Comparison of ENCODE assay signal across 13 mouse cellular contexts in the genomic region with DNA sequence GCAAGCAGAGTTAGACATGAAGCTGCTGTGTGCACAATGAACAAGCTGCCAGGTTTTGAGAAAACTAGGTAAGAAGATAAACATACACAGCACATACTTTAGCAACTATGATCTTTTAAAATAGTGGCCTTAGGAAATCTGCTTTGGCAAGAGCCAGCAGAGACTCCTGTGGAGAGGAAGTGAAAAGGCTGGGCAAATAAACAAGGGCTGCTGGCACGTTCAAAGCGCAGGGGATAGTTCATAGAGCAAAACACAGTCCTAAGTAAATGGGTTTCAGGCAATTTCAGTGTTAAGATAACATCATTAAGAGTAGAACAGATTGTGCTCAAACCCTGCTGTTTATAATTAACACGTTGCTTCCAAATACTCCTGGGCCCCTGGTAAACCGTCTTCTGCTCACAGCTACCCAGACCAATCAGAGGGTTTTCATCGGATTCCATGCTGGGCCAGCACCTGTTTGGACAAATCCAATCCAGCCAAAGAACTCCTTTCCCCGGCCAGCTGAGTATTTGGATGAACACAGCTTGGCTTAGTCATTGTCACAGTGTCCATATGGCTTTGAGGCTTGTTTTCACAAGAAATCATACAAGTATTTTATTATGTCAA.
DNase-seq lines count a peak whose midpoint lies in the region; ATAC-seq and TF ChIP-seq lines count a peak whose summit lies in the region.
"Had no signal": no experiment of that assay in that cellular context is flagged by ENCODE, and none has a peak within 500 bp of the region (broad histone marks: within the 10 kb centered on the region; RNA-seq: fewer than 3 reads in every experiment).

No protein-coding gene starts in this region.

- no peaks in the 10 kb centered on the region for H3K27me3 ChIP-seq in hindbrain, embryonic 14.5 days (ENCODE audit: control insufficient read depth, insufficient read depth, low read length)
- no peaks in the 10 kb centered on the region for H3K27me3 ChIP-seq in hindbrain, embryonic 12.5 days
- H3K27me3 ChIP-seq in forebrain, postnatal 0 days (ENCODE audit: insufficient read depth, low read length): no peaks in the 10 kb centered on the region
- H3K27me3 ChIP-seq: neural tube, embryonic 12.5 days had no signal

- intact Hi-C loops in heart, postnatal 10 days (cut with DNase I): no loop called here

- no peaks in the 10 kb centered on the region for H3K4me1 ChIP-seq in hindbrain, embryonic 14.5 days (replicated peaks; ENCODE audit: control insufficient read depth, insufficient read depth, low read length)
- no peaks in the 10 kb centered on the region for H3K4me1 ChIP-seq in hindbrain, embryonic 12.5 days
- H3K4me1 ChIP-seq in forebrain, postnatal 0 days (ENCODE audit: insufficient read depth): no peaks in the 10 kb centered on the region
- H3K4me1 ChIP-seq: heart, embryonic 10.5 days; neural tube, embryonic 12.5 days had no signal

- H3K4me2 ChIP-seq in hindbrain, embryonic 14.5 days (replicated peaks): no peak overlapping the region
- no peak overlapping the region for H3K4me2 ChIP-seq in hindbrain, embryonic 12.5 days (replicated peaks)
- H3K4me2 ChIP-seq in forebrain, postnatal 0 days (ENCODE audit: low read depth): no peak overlapping the region
- H3K4me2 ChIP-seq: lung, embryonic 14.5 days; neural tube, embryonic 12.5 days had no signal

- H3K36me3 ChIP-seq in hindbrain, embryonic 14.5 days (replicated peaks; ENCODE audit: control insufficient read depth, insufficient read depth): no peaks in the 10 kb centered on the region; the same call in 1 of the 2 replicates
- H3K36me3 ChIP-seq in hindbrain, embryonic 12.5 days: peaks cover 9% of the 10 kb centered on the region; the same call in 1 of the 2 replicates
- H3K36me3 ChIP-seq in forebrain, postnatal 0 days (ENCODE audit: insufficient read depth): no peaks in the 10 kb centered on the region

- no peak for TF ChIP-seq CTCF in brain, embryonic 14.5 days (IDR thresholded peaks at IDR 0.05; ENCODE audit: borderline replicate concordance, extremely low read depth, insufficient read depth, insufficient read length)
- TF ChIP-seq CTCF in forebrain, postnatal 0 days (IDR thresholded peaks at IDR 0.05; ENCODE audit: low read depth): no peak

- H3K27ac ChIP-seq in hindbrain, embryonic 14.5 days: no peak overlapping the region
- no peak overlapping the region for H3K27ac ChIP-seq in hindbrain, embryonic 12.5 days
- H3K27ac ChIP-seq in forebrain, postnatal 0 days (ENCODE audit: low read depth, low read length): no peak overlapping the region
- H3K27ac ChIP-seq: gastrocnemius, adult 2 months; heart, embryonic 10.5 days; neural tube, embryonic 12.5 days had no signal

- DNase-seq in hindbrain, embryonic 14.5 days (ENCODE audit: low spot score): peak; percentile 62
- DNase-seq in brain, embryonic 14.5 days (ENCODE audit: low read depth): peak; percentile 86
- DNase-seq in cerebellum, adult 8-10 months: peak; percentile 93
- DNase-seq in forebrain, postnatal 0 days: peak; percentile 14
- DNase-seq in heart, adult 8-10 months (ENCODE audit: low spot score): no peak
- DNase-seq in heart, postnatal 10 days: no peak
- DNase-seq in ovary, postnatal 10 days (ENCODE audit: low spot score): no peak
- DNase-seq: gastrocnemius, adult 2 months; heart, postnatal 4 days; lung, embryonic 14.5 days had no signal

- 61% methylated on average over 6 of the region's 6 CpGs for WGBS in hindbrain, embryonic 14.5 days
- WGBS in hindbrain, embryonic 12.5 days: 68% methylated on average over 6 of the region's 6 CpGs
- 35% methylated on average over 6 of the region's 6 CpGs for WGBS in forebrain, postnatal 0 days

- TF ChIP-seq POLR2A in brain, embryonic 14.5 days (IDR thresholded peaks at IDR 0.05; ENCODE audit: borderline replicate concordance, extremely low read depth, insufficient read depth, insufficient read length, poor library complexity, severe bottlenecking): no peak

- H3K4me3 ChIP-seq in hindbrain, embryonic 14.5 days (replicated peaks; ENCODE audit: low read length): no peak overlapping the region
- H3K4me3 ChIP-seq in hindbrain, embryonic 12.5 days: no peak overlapping the region
- no peak overlapping the region for H3K4me3 ChIP-seq in forebrain, postnatal 0 days (ENCODE audit: low read depth, low read length)
- H3K4me3 ChIP-seq: gastrocnemius, adult 2 months; heart, embryonic 10.5 days; neural tube, embryonic 12.5 days had no signal

- no peak overlapping the region for H3K9ac ChIP-seq in hindbrain, embryonic 14.5 days
- no peak overlapping the region for H3K9ac ChIP-seq in hindbrain, embryonic 12.5 days
- no peak overlapping the region for H3K9ac ChIP-seq in forebrain, postnatal 0 days
- H3K9ac ChIP-seq: lung, embryonic 14.5 days; neural tube, embryonic 12.5 days had no signal

- no peaks in the 10 kb centered on the region for H3K9me3 ChIP-seq in hindbrain, embryonic 14.5 days (ENCODE audit: control insufficient read depth, low read length)
- no peaks in the 10 kb centered on the region for H3K9me3 ChIP-seq in hindbrain, embryonic 12.5 days (replicated peaks)
- H3K9me3 ChIP-seq in forebrain, postnatal 0 days (ENCODE audit: low read length): no peaks in the 10 kb centered on the region
- H3K9me3 ChIP-seq: heart, embryonic 10.5 days; neural tube, embryonic 12.5 days had no signal

- ATAC-seq in hindbrain, embryonic 14.5 days (ENCODE audit: low FRiP score): peak; percentile 86
- ATAC-seq in hindbrain, embryonic 12.5 days (ENCODE audit: low FRiP score): no peak
- peak; percentile 36; the same call in 1 of the 2 replicates for ATAC-seq in forebrain, postnatal 0 days

Comparison
In these comparisons a context has a peak if more than half of its experiments do, and no peak if none do; other contexts are left out.
1. DNase-seq: peak in hindbrain, embryonic 14.5 days (single experiment), brain, embryonic 14.5 days (single experiment), cerebellum, adult 8-10 months (single experiment) and forebrain, postnatal 0 days (single experiment); none in heart, adult 8-10 months (single experiment), heart, postnatal 10 days (0 of 2) and ovary, postnatal 10 days (single experiment).